Mouse (Mus musculus) kidney, adult 9 months (tissue): ENCODE results near the gene Cstf3.

Experiments used
- DNase-seq: peaks from one replicate; pipeline ENCODE4 v3.0.0; 2022

Gene Cstf3

DNA sequence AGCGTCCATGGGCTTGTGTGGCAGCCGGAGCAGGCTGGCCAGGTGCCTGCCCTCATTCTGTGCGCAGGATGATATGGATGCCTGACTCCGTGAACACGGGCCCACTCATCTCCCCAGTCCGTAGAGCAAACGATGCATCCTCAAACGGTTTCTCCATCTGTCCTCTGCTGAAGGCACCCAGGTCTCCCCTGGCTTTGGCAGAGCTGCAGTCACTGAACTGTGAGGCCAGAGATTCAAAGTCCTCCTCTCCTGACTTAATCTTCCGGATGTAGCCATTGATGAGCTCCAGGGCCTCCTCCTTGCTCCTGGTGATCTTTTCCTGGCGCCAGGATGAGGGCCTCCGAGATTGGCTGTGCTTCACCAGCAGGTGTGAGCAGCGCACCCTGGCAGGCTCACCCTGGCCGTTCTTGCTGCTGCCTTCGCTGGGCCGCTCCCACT, 124.0 kb downstream of the Cstf3 start:
- peak; percentile 61 for DNase-seq
